Mouse (Mus musculus) midbrain, embryonic 11.5 days (tissue): Measurements from ENCODE around the gene Ccdc73. TPM values are rescaled to one million over a fixed set of nuclear protein-coding genes. Genes with fewer than 3 reads are reported as not detected.

Experiments
- ATAC-seq: fragments of 200-750 bp; cut with Nextera tagmentation; 2 replicates; pipeline ENCODE4 v1.8.0; 2017; ENCODE audit warnings: moderate TSS enrichment, moderate library complexity; ENCODE audit not compliant: low FRiP score
- DNase-seq: peaks from one replicate; pipeline ENCODE4 v3.0.0; 2015; ENCODE audit warnings: low spot score; ENCODE audit errors: missing footprints
- H3K27ac ChIP-seq: fragments of 300-500 bp; sonication (generic); 2 replicates; pipeline ENCODE4 v1.5.1; 2014; ENCODE audit warnings: low read depth, low read length
- H3K27me3 ChIP-seq: fragments of 300-500 bp; sonication (generic); 2 replicates; pipeline ENCODE4 v1.6.1; 2014; ENCODE audit warnings: mild to moderate bottlenecking, low read length, moderate library complexity, mixed read lengths; ENCODE audit not compliant: control insufficient read depth, insufficient read depth
- H3K36me3 ChIP-seq: fragments of 300-500 bp; sonication (generic); 2 replicates; pipeline ENCODE4 v1.6.1; 2014; ENCODE audit warnings: mild to moderate bottlenecking, low read length, moderate library complexity, mixed read lengths; ENCODE audit not compliant: control insufficient read depth, insufficient read depth
- H3K4me1 ChIP-seq: fragments of 300-500 bp; sonication (generic); 2 replicates; pipeline ENCODE4 v1.6.1; 2014; ENCODE audit warnings: low read length; ENCODE audit not compliant: control insufficient read depth, insufficient read depth
- H3K4me2 ChIP-seq: fragments of 300-500 bp; sonication (generic); 2 replicates; pipeline ENCODE4 v1.6.1; 2014; ENCODE audit warnings: mild to moderate bottlenecking, moderate library complexity
- H3K4me3 ChIP-seq: fragments of 300-500 bp; sonication (generic); 2 replicates; pipeline ENCODE4 v1.5.1; 2014; ENCODE audit warnings: low read depth, low read length
- H3K9ac ChIP-seq: fragments of 300-500 bp; sonication (generic); 2 replicates; pipeline ENCODE4 v1.6.1; 2014; ENCODE audit warnings: low read length
- H3K9me3 ChIP-seq: fragments of 300-500 bp; sonication (generic); 2 replicates; pipeline ENCODE4 v1.6.1; 2016; ENCODE audit warnings: low read length; ENCODE audit not compliant: control insufficient read depth
- WGBS: fragments of 180-500 bp; shearing (Covaris S2); extraction: QIAGEN DNeasy Blood & Tissue Kit; methylation state at CpG from one replicate; pipeline ENCODE4 v1.1.7; 2014; 5-methylcytosine and 5-hydroxymethylcytosine counted together
- polyA plus RNA-seq: library from polyadenylated mRNA; unstranded; fragments of >200 nt; fragmentation: Nextera tagmentation; extraction: Ambion mirVana; gene quantifications from 2 replicates; pipeline ENCODE4 v1.2.1, GENCODE M21; 2014

Gene Ccdc73
- polyA plus RNA-seq, 1 experiment from 2014 or later: 6.2 TPM

DNA sequence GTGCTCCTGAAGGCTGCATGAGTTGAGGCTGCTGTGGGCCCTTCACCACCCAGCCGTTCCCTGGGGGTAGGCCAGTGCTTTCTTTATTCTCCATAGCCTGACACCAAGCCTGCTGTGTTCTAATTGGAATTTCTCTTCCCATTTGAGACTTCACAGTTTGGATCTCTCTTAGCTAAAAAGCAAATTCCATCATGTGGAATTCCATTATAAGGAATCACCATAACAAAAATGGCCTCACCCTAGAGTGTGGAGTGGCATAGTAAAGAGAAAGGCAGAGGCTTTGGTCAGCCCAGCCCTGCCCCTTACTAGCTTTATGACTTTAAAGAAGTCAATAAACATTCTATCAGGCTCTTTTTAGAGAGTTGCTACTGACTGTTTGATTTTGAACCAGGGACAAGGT, 180.7 kb downstream of the Ccdc73 start:
- no peaks in the 10 kb centered on the region for H3K36me3 ChIP-seq
- ATAC-seq: no peak
- no peaks in the 10 kb centered on the region for H3K4me1 ChIP-seq
- no peak for DNase-seq
- H3K9me3 ChIP-seq: no peaks in the 10 kb centered on the region
- no peak overlapping the region for H3K9ac ChIP-seq
- H3K27me3 ChIP-seq: no peaks in the 10 kb centered on the region
- H3K4me2 ChIP-seq: no peak overlapping the region
- no peak overlapping the region for H3K4me3 ChIP-seq
- H3K27ac ChIP-seq: no peak overlapping the region
- 42% methylated on average over 1 of the region's 1 CpGs for WGBS

GRCm38 (mm10) chr2:105055529-105055928, 187.9 kb downstream of the Ccdc73 start:
- H3K9me3 ChIP-seq: no peaks in the 10 kb centered on the region
- H3K36me3 ChIP-seq: no peaks in the 10 kb centered on the region
- no peak overlapping the region for H3K4me3 ChIP-seq
- 90% methylated on average over 1 of the region's 1 CpGs for WGBS
- H3K9ac ChIP-seq: no peak overlapping the region
- no peak for DNase-seq
- H3K4me2 ChIP-seq: no peak overlapping the region
- no peak overlapping the region for H3K27ac ChIP-seq
- no peaks in the 10 kb centered on the region for H3K4me1 ChIP-seq
- no peak for ATAC-seq
- H3K27me3 ChIP-seq: no peaks in the 10 kb centered on the region

DNA sequence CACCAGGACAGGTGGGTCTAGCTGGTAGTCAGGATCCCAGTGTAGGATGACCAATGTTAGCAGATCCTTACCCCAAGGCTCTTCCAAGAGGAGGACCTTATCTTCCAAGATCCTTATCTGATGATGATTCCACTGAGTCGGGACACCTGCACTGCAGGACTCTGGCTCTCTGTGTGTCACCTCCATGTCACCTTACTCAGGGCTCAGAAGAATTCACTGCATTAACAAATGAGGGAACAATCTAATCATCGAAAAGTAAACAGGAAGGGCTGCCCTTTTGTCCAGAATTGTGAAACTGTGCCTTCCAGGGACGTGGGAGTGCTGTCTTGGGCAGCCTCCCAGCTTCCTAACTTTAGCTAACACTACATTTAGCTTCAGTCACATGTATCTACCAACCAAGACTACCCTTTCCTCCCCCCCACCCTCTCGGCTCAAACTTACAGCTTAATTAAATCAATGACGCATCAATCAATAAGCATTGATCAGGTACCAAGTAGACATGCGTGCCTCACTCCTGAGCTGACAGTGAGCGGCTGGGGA, 191.0 kb downstream of the Ccdc73 start:
- Histone ChIP-seq H3K4me1 (no peaks in the 10 kb centered on the region), H3K9ac (no peak overlapping the region), H3K27me3 (no peaks in the 10 kb centered on the region), H3K27ac (no peak overlapping the region), H3K9me3 (no peaks in the 10 kb centered on the region), H3K4me2 (no peak overlapping the region), H3K4me3 (no peak overlapping the region), H3K36me3 (no peaks in the 10 kb centered on the region)
- 76% methylated on average over 7 of the region's 7 CpGs for whole genome bisulfite sequencing
- DNase-seq: no peak
- ATAC-seq: no peak

GRCm38 (mm10) chr2:105062741-105063372, 195.3 kb downstream of the Ccdc73 start:
- ATAC-seq (no peak), DNase-seq (no peak)
- H3K27ac ChIP-seq: no peak overlapping the region
- H3K27me3 ChIP-seq: no peaks in the 10 kb centered on the region
- H3K9ac ChIP-seq: no peak overlapping the region
- WGBS: 62% methylated on average over 7 of the region's 7 CpGs
- H3K4me3 ChIP-seq: no peak overlapping the region
- no peak overlapping the region for H3K4me2 ChIP-seq
- no peaks in the 10 kb centered on the region for H3K9me3 ChIP-seq
- H3K4me1 ChIP-seq: no peaks in the 10 kb centered on the region
- no peaks in the 10 kb centered on the region for H3K36me3 ChIP-seq

Other genes with a start within 250 kb of the Ccdc73 start
- gene Tcp11l1, start 155.6 kb upstream of the Ccdc73 start, polyA plus RNA-seq: 58.4 and 72.3 TPM in 2 replicates
- gene Pin1rt1, start 151.4 kb upstream of the Ccdc73 start, polyA plus RNA-seq: not detected in 2 replicates
- 4.0 and 5.5 TPM in 2 replicates for gene Depdc7, start 124.9 kb upstream of the Ccdc73 start, polyA plus RNA-seq
- gene Qser1, start 51.0 kb upstream of the Ccdc73 start, polyA plus RNA-seq: 15.2 and 18.1 TPM in 2 replicates
- gene Prrg4, start 17.9 kb upstream of the Ccdc73 start, polyA plus RNA-seq: 0.22 and 0.37 TPM in 2 replicates
- gene Eif3m, start 149.3 kb downstream of the Ccdc73 start, polyA plus RNA-seq: 291 and 301 TPM in 2 replicates
- not detected in 2 replicates for gene Gm11060, start 224.2 kb downstream of the Ccdc73 start, polyA plus RNA-seq